Mouse (Mus musculus): ENCODE measurements around the gene Plce1.

The Plce1 gene

DNA sequence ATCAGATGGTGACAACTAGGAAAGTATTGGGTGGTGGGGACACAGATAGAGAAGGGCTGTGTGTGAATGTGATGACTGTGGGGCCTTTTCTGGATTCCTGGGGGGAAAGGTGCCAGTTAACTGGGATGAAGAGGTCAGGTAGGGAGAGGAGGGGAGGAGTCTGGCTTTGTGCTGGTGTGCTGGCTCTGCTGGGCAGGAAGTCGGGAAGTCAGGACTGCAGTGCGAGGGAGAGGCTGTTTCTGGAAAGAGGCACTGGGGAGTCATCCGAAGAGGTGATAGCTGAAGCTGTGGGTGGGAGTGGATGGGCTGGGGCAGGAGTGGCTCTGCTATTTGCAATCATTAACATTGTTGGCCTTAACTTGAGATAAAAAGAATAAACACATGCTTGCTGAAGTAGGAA is 23.7 kb downstream of the Plce1 start:
- DNase-seq = peak in 1 of 2 experiments; percentile 18

DNA sequence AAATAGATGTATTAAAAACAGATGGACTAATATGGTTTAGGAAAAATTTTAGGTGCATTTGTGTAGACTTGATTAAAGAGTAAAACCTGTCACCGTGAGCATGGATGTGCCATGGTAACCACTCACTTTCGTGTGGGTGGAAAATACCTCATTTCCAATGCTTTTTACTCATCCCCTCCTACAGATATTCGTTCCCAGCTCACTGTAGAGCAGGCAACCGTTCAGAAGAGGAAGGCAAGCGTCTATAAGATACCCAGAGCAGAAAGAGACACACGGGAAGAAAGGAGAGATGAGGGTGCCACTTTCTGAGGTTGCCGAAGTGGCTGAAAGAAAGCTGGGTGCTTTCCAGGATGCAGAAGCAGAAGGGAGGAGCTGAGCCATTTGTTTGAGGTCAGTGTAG is 25.2 kb downstream of the Plce1 start:
- DNase-seq = no peak

DNA sequence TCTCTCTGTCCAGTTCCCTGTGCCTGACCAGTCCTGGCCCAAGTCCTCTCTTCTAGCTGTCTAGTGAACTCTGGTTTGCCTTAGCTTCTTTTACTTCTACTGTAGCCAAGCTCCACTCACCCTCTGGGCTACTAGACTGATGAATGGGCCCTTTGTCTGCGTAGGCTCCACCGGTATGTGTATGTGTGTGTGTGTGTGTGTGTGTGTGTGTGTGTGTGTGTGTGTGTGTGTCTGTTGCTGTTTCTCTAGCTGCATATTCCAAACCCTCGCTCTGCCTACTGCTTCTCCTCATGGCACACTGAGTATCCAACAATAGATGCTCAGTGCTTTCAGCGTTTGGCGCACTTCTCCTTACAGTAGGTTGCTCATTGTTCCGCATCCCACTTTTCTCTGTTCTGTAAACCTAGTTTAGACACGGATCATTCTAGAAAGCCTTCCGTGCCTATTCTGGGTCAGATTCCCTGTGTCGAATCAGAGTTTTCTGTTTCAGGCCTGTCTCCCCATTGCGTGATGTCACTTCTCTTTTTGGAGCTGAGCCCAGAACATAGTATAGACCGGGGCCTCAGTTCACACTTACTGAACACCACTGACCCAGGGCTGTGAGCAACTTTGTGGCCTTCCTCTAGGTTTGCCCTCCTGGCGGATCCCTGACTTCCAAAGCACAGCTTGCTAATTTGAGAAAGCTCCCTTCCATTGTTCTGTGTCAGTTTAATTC is 26.5 kb downstream of the Plce1 start:
- DNase-seq = no peak

DNA sequence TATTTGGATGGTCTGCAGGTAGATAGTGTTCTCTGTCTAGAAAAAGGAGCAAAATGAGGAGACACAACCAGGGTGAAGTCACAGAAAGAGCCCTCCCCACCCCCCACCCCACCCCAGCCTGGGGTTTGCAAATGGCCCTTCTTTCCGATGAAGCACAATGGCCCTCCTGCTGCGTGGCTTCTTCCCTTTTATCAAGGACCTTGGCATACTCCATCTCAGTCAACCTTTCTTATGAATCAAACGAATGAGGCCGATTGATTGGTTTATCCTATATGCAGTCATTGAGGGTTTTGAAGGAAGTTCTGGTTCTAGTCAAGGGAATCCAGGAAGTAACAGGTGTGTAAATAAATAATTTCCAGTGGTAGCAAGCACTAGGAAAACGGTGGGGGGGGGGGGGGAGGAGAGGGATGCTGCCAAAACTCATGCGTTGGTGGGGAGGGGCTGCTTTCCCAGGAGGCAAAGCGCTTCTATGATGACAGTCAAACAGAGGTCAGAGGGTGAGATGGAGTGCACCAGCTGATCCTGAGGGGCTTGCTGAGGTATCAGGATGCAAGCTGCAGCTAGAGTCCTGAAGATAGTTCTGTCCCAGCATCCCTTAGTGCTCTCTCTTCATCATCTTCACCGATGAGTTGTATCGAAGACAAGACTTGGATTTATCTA is 27.2 kb downstream of the Plce1 start:
- no peak for DNase-seq

DNA sequence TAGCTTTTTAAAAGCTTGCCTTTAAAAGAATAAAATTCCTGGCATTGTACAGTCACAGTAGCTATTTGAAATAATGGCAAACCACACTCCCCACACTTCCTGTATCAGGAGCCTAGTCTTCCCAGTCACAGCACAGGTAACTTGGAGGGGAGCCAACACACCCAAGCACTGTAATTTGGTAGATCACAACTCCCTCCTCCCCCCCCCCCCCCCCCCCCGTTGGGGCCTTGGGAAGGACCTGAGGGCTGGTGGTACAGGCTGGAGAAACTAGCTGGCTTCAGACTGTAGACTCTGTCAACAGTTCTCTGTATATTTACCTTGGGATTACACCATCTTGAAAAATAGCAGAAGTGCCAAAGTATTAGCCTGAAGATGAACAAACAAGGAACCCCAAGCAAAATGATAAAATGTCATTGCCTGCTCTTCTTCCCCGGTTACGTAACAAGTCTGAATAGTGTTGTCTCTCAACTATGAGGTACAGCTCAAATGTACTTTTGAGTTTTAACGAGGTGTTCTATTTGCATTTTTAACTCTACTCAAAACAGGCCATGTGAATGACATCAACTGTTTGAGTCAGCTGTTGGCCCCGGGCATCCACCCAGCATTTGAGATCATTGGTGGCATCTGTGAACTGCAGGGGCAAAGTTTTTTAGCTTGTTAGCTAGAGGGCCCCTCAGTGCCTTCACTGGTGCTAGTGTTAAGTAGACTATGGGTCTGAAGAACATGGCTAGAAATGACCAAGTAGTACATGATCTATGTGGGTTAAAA is 33.7 kb downstream of the Plce1 start:
- DNase-seq = no peak

DNA sequence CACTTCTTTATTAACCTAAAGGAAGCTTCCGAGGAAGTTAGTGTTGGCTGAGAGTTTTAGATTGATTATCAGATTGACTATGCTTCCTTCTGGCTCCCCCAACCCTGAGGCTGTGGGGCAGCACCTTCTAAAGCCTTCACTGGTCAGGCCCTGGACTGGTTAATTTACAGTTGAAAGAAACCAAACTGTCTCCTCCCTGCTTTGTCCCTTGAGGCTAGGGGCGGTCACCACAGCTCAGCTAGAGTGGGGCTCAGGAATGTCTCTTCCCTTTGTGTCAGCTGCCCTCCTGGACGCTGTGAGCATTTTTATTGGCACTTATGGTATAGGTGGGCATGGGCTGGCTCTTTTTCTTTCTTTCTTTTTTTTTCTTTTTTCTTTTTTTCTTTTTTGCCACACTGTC is 45.9 kb downstream of the Plce1 start:
- no peak for DNase-seq

DNA sequence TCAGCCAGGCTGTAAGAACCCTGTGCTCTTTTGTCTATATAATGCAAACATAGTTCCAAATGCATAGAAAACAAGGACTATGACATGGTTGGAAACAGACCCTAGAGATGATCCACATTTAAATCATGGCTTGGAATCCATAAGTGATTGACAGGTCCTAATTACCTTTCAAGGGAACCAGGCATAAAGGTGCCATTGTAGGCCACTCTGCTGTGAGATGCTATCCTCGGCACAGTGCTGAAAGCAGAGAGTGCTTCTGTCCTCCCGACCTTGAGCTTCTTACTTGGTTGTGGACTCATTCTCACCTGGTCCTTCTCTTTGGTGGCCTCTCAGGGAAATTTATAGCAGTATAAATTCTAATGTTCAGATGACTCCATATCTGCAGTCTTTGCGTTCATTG is 46.6 kb downstream of the Plce1 start:
- DNase-seq = no peak

DNA sequence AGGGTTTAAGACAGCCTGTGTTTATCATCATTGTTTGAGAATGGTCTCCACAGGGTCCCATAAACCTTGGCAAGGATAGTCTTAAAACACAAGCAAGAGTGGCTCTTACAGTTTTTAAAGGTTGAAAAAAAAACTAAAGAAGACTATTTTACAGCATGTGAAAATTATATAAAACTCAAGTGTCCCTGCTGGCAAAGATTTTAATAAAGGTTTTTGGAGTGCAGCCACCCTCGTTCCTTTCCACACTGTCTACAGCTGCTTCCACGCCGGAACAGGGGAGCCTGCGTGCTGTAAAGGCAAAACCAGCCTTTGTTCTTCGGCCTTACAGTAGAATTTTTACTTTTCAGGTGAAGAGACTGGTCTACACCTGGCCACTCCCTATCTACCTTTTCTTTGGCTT is 52.3 kb downstream of the Plce1 start:
- no peak for DNase-seq

DNA sequence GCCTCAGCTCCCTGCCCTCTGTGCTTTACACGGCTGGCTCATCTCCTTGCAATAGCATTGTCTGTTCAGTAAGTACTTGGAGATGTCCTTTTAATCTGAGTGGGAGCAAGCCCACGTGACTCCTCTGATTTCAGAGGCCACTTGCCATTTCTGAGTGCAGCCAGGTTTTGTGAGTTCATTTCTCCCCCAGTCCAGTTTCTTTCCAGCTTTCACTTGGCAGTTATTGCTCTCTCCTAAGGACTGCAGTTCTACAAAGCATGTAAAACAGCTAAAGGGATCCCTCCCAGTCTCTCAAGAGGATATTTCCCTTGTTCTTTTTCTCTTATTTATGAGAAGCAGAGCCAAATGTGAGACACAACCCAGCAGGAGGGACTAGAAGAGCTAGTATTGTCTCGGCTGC is 58.4 kb downstream of the Plce1 start:
- DNase-seq = no peak

DNA sequence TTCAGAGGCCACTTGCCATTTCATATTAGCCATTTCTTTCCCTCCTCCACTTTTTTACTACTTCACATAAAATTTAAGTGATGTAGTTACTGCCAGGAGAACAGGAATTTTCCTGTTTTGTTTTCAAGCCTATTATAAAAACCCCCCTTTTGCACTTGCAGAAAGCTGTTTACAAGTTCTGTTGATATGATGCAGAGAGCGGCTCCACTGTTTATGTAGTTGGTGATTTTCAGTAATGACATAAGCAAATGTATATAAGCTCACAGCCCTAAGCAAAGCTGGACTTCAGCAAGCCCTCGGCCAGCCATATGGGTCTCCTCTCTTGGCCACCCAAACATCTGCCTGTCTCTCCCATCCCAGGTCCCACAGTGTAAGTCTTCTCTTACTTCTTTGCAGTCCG is 59.6 kb downstream of the Plce1 start:
- DNase-seq = no peak

DNA sequence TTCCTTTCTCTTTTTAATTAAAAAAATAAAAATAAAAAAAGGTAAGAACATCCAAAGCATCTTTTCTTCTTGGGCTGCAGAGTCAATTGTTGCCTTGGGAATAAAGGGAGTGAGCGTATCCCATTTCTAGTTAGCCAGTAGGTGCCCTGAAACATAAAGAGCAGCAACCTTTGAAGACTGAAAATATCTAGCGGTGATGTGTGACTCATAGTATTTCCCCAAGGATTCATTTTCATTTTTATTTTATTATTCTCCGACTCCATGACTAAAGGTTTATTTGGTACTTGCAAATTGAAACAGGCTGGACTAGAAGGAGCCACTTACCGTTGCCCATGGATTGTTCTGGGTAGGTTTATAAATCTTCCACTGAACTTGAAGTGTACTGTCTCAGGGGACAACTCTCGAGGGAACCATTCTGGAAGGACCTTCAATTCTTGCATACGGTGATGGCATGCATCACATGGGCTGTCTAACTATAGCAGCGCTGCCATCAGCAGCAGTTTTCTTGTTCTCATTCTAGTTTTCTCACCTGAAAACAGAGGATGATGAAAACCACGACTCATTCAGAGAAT is 68.7 kb downstream of the Plce1 start:
- DNase-seq = no peak

DNA sequence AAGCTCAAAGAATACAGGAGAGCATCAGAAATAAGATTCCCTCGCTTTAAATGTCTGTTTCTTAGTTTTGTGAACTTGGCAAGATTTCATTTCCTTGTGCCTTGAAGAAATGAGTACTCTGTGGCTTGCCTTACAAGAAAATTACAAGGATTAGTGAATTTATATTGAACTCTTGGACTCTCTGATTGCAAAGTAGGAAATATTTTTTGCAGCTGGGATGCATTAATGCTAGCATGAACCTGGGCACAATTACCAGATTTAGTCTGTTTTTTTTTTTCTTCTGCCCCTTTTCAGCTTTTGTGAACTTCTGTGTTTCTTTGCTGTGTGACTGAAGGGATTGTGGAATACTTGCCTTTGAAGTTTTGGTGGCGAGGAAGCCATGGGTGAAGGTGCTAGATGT is 72.6 kb downstream of the Plce1 start:
- no peak for DNase-seq

DNA sequence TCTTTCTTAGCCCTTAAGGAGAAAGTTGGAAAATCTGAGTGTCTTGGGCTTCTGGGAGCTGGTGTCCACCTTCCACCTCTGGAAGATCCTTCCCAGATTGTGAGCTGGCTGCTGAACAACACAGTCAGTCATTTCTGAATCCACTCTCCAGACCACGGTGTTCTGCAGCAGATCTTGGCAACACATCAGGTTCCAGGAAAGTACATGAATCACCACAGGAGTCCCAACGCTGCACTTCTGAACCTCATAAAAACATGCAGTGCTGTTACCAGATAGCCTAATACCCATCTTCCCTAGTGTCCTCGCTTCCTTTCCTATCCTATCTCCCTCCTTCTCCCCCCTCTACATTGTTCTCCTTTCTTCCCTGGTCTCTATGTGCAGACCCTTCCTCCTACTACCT is 74.5 kb downstream of the Plce1 start:
- no peak for DNase-seq

DNA sequence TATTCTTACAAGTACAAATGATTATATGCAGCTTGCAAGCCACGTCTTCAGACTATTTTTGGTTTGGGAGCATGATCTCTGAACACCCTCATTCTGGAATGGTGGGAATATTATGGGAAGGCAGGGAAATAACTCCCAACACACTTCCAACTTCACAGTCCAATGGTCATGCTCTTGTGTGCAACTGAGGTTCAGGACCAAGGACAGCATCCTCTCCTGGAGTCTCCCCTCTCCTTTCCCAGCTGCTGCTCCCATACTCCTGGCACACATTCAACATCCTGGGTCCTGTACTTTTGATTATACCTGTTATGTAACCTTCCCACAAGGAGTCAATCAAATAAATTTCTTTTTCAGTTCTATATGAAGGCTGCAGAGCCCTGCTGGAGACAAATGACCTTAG is 77.9 kb downstream of the Plce1 start:
- DNase-seq = peak; percentile 21 to 56

DNA sequence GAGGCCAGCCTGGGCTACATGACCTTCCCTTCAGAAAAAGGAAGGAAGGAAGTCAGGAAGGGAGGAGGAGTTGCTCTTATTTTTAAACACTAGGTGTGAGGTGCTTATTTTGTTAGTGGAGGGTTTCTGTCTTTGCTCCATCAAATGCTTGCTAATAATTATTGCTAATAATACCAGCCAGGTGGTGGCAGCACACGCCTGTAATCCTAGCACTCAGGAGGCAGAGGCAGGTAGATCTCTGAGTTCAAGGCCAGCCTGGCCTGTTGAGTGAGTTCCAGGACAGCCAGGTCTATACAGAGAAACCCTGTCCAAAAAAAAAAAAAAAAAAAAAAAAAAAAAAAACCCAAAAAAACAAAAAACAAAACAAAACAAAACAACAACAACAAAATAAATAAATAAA is 81.0 kb downstream of the Plce1 start:
- peak in 1 of 2 experiments; percentile 22 for DNase-seq

DNA sequence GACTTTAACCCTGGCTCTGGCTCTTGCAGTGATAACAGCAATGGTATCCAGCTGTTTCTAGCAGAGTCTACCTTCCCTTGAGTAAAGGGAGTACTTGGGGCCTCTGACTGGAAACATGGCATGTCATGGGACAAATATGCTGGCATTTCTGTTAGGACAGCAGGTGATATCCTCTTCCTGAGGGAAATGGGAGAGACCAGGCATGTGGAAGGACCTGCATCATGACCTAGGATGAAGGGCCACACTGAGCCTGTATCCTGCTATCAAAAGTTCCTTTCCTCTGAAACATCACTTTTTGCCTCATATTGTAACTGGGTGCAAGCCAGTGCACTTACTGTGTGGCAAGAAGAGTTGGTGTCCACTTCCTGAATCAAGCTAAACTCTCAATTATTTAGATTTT is 85.2 kb downstream of the Plce1 start:
- DNase-seq = no peak

DNA sequence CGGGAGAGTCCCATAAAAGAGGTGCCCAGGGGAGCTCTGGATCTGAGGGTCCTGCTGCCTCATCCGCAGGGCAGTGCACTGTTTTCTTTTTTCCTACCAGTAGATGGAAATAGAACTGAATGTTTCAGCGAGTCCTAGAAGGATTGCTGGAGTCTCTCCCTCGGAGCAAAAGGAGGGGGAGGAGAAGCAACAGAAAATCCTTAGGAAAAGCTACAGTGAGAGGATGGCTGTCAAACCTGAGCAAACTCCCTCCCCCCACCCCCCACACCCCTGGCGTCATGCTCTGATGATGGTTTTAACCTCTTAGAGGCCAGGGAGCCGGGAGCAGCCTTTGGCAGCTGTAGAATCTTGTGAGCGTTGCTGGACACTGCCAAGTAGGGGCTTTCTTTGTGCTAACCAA is 85.8 kb downstream of the Plce1 start:
- no peak for DNase-seq

DNA sequence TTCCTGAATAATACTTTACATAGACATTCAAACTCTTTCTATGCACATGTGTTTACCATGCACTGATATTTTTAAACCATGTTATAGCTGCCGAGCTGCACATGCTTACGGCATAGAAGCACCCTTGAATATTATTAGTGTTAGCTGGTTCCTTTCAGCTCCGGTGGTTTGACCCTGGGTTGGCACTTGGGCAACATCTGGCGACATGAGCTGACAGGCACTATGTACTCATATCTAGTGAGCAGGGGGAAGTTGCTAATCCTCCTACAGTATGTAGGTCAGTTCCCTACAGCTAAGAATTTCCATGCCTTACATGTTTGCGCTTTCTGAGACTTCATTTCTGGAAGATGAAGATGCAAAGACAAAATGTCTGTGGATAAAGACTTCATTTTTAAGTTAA is 86.4 kb downstream of the Plce1 start:
- no peak for DNase-seq

DNA sequence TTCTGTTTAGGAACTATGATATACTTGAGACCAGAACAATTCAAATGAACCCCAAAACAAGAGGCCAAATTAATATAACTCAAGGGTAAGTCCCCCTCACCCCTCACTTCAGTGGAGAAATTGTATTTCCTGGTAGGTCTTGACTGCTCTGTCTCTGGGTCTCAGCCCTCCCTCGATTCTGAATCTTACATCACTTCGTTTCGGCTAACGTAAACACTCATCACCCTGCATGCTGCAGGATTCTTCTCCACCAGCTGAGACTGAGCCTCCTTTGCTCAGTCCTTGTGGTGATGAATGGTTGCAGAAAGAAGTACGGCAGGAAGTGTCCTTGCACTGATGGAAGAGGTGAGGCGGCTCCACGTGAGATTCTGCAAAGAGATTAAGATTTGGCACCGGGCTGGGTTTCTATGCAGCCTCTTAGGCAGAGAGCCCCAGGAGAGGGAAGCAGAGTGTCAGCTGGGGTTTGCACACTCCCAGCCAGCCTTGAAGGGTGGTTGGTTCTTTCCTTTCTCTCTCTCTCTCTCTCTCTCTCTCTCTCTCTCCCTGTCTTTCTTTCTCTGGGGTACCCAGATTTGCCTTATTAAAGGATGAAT is 97.7 kb downstream of the Plce1 start:
- no peak for DNase-seq

DNA sequence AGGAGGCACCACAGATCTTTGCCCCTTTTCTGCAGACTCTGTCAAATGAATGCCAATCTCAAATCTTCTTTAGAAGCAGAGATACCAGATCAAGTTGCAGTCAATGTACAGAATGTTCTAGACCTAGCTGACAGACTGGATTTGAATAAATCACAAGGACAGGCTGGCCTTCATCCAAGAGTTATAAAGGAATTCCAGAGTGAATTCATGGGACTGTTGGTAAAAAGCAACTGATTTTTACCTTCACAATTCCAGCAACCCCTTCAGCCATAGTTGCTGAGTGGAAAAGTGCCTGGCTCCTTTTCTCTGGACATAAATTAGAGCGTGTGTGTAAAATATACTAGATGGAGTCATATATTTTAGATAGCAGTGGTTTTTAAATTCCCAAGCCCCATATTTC is 102.0 kb downstream of the Plce1 start:
- peak in 1 of 2 experiments; percentile 9 for DNase-seq

DNA sequence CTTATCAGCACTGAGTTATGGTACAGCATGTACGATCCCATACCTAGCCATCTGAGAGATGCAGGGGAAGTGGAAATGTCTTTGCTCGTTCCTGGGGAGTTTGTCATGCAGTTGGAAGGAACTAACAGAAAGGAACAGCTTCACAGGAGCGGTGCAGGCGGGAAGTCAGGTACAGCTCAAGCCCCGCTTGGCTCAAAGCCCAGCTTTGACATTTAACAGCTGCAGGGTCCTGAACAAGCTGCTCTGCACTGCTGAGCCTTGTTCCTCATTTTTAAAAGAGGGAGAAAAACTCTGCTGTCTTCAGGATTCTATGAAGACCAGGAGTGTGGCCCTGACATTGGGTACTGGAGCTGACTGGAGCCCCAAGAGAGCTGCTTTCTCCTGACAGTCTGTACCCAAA is 106.7 kb downstream of the Plce1 start:
- DNase-seq = peak in 1 of 2 experiments; percentile 27

DNA sequence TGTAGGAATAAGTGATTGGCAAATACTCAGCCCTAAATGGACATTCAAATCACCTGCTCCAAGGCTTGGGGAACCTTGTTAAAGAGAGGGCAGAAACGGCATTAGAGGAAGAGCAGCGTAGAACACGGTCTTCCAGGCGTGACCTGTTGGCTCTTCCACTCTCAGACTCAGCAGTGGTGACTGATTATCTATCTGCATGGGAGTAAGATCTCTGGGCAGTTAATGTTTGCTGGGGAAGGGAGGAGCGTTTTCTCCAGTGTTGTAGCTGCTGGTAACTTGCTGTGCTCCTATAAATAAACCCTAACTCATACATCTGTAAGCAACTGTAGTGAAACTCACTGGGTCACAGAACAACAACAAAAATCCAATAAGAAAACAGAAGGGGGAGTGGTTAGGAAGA is 108.6 kb downstream of the Plce1 start:
- DNase-seq = peak; percentile 11 to 31

DNA sequence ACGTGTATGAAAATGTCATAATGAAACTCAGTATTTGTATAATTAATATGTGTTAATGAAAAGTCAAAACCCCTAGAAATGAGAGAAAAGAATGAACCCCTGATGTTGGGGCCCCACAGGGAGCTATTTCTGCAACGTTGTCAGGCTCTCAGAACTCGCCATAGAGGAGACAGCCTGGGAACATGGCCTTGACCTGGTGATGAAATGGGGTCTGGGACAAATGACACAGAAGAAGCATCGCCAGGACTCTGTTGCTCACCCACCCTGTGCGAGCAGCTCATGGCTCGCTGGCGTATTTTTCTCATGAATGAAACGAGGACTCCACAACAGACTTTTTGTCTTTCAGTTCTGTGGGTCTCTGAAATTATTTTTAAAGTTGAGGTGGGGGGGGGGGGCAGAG is 109.0 kb downstream of the Plce1 start:
- DNase-seq = no peak
